Mouse (Mus musculus) forebrain, embryonic 11.5 days (tissue): Measurements from ENCODE around the gene Polk. TPM values are rescaled to one million over a fixed set of nuclear protein-coding genes. Genes with fewer than 3 reads are reported as not detected.

Experiments
- ATAC-seq: fragments of 200-750 bp; cut with Nextera tagmentation; replicated peaks from 2 replicates; pipeline ENCODE4 v1.8.0; 2017; ENCODE audit warnings: moderate TSS enrichment; ENCODE audit not compliant: low FRiP score
- DNase-seq: peaks from one replicate; pipeline ENCODE4 v3.0.0-alpha.2; 2017; ENCODE audit warnings: low spot score
- H3K27ac ChIP-seq: fragments of 300-500 bp; sonication (generic); 2 replicates; pipeline ENCODE4 v1.5.1; 2014; ENCODE audit warnings: low read depth, low read length
- H3K27me3 ChIP-seq: fragments of 300-500 bp; sonication (generic); 2 replicates; pipeline ENCODE4 v1.6.1; 2014; ENCODE audit warnings: mild to moderate bottlenecking, low read length, mixed read lengths; ENCODE audit not compliant: control insufficient read depth, insufficient read depth
- H3K36me3 ChIP-seq: fragments of 300-500 bp; sonication (generic); 2 replicates; pipeline ENCODE4 v1.6.1; 2014; ENCODE audit warnings: mild to moderate bottlenecking, low read length, moderate library complexity, mixed read lengths; ENCODE audit not compliant: control insufficient read depth, insufficient read depth
- H3K4me1 ChIP-seq: fragments of 300-500 bp; sonication (generic); replicated peaks from 2 replicates; pipeline ENCODE4 v1.6.1; 2014; ENCODE audit warnings: low read length, mixed read lengths; ENCODE audit not compliant: control insufficient read depth, insufficient read depth
- H3K4me2 ChIP-seq: fragments of 300-500 bp; sonication (generic); 2 replicates; pipeline ENCODE4 v1.6.1; 2014; ENCODE audit warnings: low read depth, mild to moderate bottlenecking, low read length, moderate library complexity, mixed read lengths; ENCODE audit not compliant: severe bottlenecking
- H3K4me3 ChIP-seq: fragments of 300-500 bp; sonication (generic); 2 replicates; pipeline ENCODE4 v1.5.1; 2014; ENCODE audit warnings: low read depth, low read length
- H3K9ac ChIP-seq: fragments of 300-500 bp; sonication (generic); 2 replicates; pipeline ENCODE4 v1.6.1; 2014; ENCODE audit warnings: low read length
- H3K9me3 ChIP-seq: fragments of 300-500 bp; sonication (generic); 2 replicates; pipeline ENCODE4 v1.6.1; 2016; ENCODE audit warnings: low read length, mixed read lengths; ENCODE audit not compliant: control insufficient read depth
- WGBS: fragments of 180-500 bp; shearing (Covaris S2); extraction: QIAGEN DNeasy Blood & Tissue Kit; methylation state at CpG from one replicate; pipeline ENCODE4 v1.1.7; 2014; 5-methylcytosine and 5-hydroxymethylcytosine counted together
- polyA plus RNA-seq: library from polyadenylated mRNA; unstranded; fragments of >200 nt; fragmentation: Nextera tagmentation; extraction: Ambion mirVana; gene quantifications from 2 replicates; pipeline ENCODE4 v1.2.1, GENCODE M21; 2014

The Polk gene
- polyA plus RNA-seq, 1 experiment from 2014 or later: 10.4 TPM

DNA sequence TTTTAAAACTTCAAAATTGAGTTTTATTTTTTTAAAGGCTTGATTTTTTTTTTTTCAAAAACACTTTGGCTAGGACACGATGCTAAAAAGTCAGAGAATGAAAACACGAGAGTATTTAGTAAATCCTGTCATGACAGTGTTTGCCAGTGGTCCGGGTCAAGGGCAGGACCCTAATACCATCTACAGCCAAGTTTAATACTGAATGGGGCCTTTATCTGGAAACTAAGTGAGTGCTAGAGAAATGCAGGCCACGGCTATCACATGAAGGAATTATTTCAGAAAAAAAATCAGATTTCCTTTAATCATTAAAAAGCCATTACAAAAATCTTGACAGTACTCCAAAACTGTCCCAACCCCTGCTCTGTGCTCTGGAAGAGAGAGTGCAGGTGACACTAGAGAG, 36.7 kb downstream of the Polk start:
- Histone ChIP-seq H3K4me2 (no peak overlapping the region), H3K4me3 (no peak overlapping the region), H3K4me1 (no peaks in the 10 kb centered on the region), H3K27me3 (no peaks in the 10 kb centered on the region), H3K9ac (no peak overlapping the region), H3K9me3 (no peaks in the 10 kb centered on the region), H3K27ac (no peak overlapping the region), H3K36me3 (no peaks in the 10 kb centered on the region)
- ATAC-seq (no peak), DNase-seq (no peak)
- 89% methylated on average over 4 of the region's 4 CpGs for WGBS

GRCm38 (mm10) chr13:96499891-96500290, 42.5 kb downstream of the Polk start:
- Histone ChIP-seq H3K9ac (no peak overlapping the region), H3K36me3 (no peaks in the 10 kb centered on the region), H3K9me3 (no peaks in the 10 kb centered on the region), H3K4me2 (no peak overlapping the region), H3K27ac (no peak overlapping the region), H3K4me1 (no peaks in the 10 kb centered on the region), H3K4me3 (no peak overlapping the region), H3K27me3 (no peaks in the 10 kb centered on the region)
- DNase-seq (no peak), ATAC-seq (no peak)
- 79% methylated on average over 2 of the region's 2 CpGs for WGBS

DNA sequence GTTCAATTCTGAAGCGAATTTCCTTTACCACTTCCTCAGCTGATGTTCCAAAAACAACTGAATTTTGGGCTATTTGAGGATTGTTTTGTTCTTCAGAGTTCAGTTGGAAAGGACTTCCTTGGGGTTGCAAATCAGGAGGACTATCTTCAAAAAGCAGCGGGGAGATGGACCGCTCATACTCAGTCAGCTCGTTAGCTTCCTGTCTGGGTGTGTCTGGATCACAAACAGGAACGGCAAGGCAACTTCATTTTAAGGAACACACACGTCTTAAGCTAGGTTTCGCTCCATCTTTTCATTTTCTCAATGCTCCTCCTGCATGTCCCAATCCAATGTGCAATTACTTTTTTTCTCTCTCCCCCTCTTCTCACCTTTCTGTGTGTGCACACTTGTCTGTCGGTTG, 45.7 kb downstream of the Polk start:
- Histone ChIP-seq H3K9ac (no peak overlapping the region), H3K36me3 (no peaks in the 10 kb centered on the region), H3K27me3 (no peaks in the 10 kb centered on the region), H3K9me3 (no peaks in the 10 kb centered on the region), H3K4me1 (no peaks in the 10 kb centered on the region), H3K4me3 (no peak overlapping the region), H3K27ac (no peak overlapping the region), H3K4me2 (no peak overlapping the region)
- no peak for ATAC-seq
- DNase-seq: no peak
- WGBS: 84% methylated on average over 8 of the region's 8 CpGs

- H3K36me3 ChIP-seq: peaks cover 2% of the 10 kb centered on the region; the same call in 1 of the 2 replicates
- no peak within 1 kb of the TSS for H3K9ac ChIP-seq
- H3K27ac ChIP-seq: no peak within 1 kb of the TSS
- WGBS: 91% methylated on average over 3 of the region's 3 CpGs
- H3K4me2 ChIP-seq: no peak within 1 kb of the TSS
- ATAC-seq (no peak), DNase-seq (no peak)
- no peaks in the 10 kb centered on the region for H3K27me3 ChIP-seq
- H3K9me3 ChIP-seq: no peaks in the 10 kb centered on the region
- H3K4me3 ChIP-seq: no peak within 1 kb of the TSS
- H3K4me1 ChIP-seq: no peaks in the 10 kb centered on the region
Measured at GRCm38 (mm10) chr13:96490433-96490832, 51.9 kb downstream of the Polk start, which contains the start of gene Gm17622. Gene Gm17622 (plus strand): TSS chr13:96490733.

- WGBS: 91% methylated on average over 6 of the region's 6 CpGs
- no peaks in the 10 kb centered on the region for H3K4me1 ChIP-seq
- ATAC-seq: no peak
Measured at GRCm38 (mm10) chr13:96487968-96488367, 54.4 kb downstream of the Polk start.

DNA sequence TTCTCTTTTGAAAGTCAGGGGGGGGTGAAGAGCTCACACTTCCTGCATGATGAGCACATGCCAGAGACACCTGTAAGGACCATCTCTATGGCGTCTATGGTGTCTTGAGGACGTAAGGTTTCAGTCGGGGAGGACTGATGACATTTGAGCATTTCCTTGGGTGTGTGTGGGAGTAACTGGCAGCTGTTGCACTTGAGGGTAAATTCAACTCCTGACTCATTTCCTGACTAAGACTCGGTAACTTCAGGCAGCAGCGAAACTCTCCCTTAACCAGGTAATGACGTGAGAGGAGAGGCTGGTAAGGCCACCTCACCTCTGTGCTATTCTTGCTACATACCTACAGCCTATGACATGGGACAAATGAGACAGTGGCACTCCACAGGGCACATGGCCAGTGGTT, 55.1 kb downstream of the Polk start:
- no peaks in the 10 kb centered on the region for H3K4me1 ChIP-seq
- no peaks in the 10 kb centered on the region for H3K9me3 ChIP-seq
- 92% methylated on average over 6 of the region's 6 CpGs for WGBS
- H3K9ac ChIP-seq: no peak overlapping the region
- H3K27me3 ChIP-seq: no peaks in the 10 kb centered on the region
- H3K36me3 ChIP-seq: peaks cover 2% of the 10 kb centered on the region; the same call in 1 of the 2 replicates
- H3K27ac ChIP-seq: no peak overlapping the region
- no peak overlapping the region for H3K4me3 ChIP-seq
- DNase-seq (no peak), ATAC-seq (no peak)
- no peak overlapping the region for H3K4me2 ChIP-seq

More at GRCm38 (mm10) chr13:96487968-96488367, 54.4 kb downstream of the Polk start:
- Histone ChIP-seq H3K9ac (no peak overlapping the region), H3K4me3 (no peak overlapping the region), H3K4me2 (no peak overlapping the region), H3K36me3 (peaks cover 2% of the 10 kb centered on the region; the same call in 1 of the 2 replicates), H3K9me3 (no peaks in the 10 kb centered on the region), H3K27ac (no peak overlapping the region), H3K27me3 (no peaks in the 10 kb centered on the region)
- DNase-seq: no peak

DNA sequence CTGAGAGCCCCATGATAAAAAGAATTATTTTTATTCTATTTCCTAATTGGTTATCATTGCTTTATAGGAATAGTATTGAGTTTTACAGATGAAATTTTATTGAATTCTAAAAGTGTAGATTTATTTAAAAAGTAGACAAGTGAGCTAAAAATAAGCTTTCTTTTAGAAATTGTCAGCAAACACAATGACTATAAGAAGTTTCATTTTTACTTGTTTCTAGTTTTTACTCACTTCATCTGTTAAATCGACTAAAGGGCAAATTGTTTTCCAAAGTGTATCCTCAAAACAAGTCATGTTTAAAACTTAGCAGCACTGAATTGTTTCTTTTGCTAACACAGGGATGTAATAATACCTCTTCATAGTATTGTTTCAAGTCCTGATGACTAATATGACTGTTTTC, 63.4 kb downstream of the Polk start:
- WGBS: 92% methylated on average over 1 of the region's 1 CpGs
- Histone ChIP-seq H3K27me3 (no peaks in the 10 kb centered on the region), H3K9ac (no peak overlapping the region), H3K4me2 (no peak overlapping the region), H3K9me3 (no peaks in the 10 kb centered on the region), H3K27ac (no peak overlapping the region), H3K4me1 (no peaks in the 10 kb centered on the region), H3K4me3 (no peak overlapping the region), H3K36me3 (no peaks in the 10 kb centered on the region)
- DNase-seq (no peak), ATAC-seq (no peak)

DNA sequence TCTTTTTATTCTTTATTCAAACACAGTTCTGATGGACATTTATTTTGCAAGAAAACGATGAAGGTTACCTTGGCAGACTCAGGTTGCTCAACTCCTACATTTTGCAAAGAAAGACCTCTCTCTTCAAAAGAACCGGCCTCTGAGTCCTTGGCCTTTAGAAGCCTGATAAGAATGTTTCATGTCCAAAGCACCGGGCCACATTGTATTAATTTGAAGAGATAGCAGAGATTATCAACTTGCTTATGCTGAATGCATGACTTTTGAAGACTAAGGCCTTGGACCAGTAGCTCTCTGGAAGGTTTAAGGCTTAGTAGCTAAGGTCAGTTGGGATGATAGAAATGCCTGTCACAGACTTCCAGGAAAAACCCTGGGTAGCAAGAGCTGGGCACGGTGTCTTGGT, 65.2 kb downstream of the Polk start:
- ATAC-seq (no peak), DNase-seq (no peak)
- H3K36me3 ChIP-seq: no peaks in the 10 kb centered on the region
- no peaks in the 10 kb centered on the region for H3K4me1 ChIP-seq
- H3K9ac ChIP-seq: no peak overlapping the region
- WGBS: 90% methylated on average over 4 of the region's 4 CpGs
- H3K4me3 ChIP-seq: no peak overlapping the region
- H3K27ac ChIP-seq: no peak overlapping the region
- H3K27me3 ChIP-seq: no peaks in the 10 kb centered on the region
- no peaks in the 10 kb centered on the region for H3K9me3 ChIP-seq
- H3K4me2 ChIP-seq: no peak overlapping the region

DNA sequence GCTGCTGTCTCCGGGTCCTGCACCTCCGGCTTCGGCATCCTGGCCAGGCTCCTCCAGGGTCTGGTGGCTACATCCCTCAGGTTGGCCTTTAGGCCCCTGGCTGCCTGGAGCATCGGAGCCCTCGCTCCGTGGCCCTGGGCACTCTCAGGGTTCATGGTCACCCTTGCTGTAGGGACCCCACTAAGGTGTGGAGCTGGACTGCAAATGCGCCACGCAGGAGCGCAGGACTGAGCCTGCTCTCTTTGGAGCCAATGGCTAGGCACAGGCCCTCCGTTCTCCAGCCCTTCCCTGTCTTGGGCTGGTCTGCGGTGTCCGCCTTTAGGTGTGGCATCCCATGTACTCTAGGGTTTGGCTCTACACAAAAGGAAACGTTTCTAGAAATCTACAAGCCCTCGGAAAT, 71.4 kb downstream of the Polk start, which contains the start of gene Ankdd1b:
Ankdd1b (minus strand) TSS at position 242 of the 400 bp plus-strand sequence.
- no peaks in the 10 kb centered on the region for H3K27me3 ChIP-seq
- ATAC-seq (no peak), DNase-seq (no peak)
- H3K4me1 ChIP-seq: no peaks in the 10 kb centered on the region
- no peaks in the 10 kb centered on the region for H3K9me3 ChIP-seq
- 92% methylated on average over 14 of the region's 14 CpGs for WGBS
- H3K4me2 ChIP-seq: no peak within 1 kb of the TSS
- no peaks in the 10 kb centered on the region for H3K36me3 ChIP-seq
- no peak within 1 kb of the TSS for H3K27ac ChIP-seq
- H3K9ac ChIP-seq: no peak within 1 kb of the TSS
- H3K4me3 ChIP-seq: no peak within 1 kb of the TSS
